Mouse (Mus musculus) A20 (cell line): ENCODE measurements around the gene Spata31d1b.
A peak's percentile ranks its signal among the peaks of the same experiment; 100 is the strongest.
"Not testable (repeated sequence)": the region's sequence is repeated elsewhere in the genome, so short reads cannot be mapped to it uniquely, and the experiment has no call there.

Experiments
- DNase-seq: peaks from one replicate; pipeline ENCODE4 v3.0.0-alpha.2; 2011; ENCODE audit warnings: low read depth, low spot score

Spata31d1b gene

GRCm38 (mm10) chr13:59711984-59712383 is at the start of gene Spata31d1b:
Gene Spata31d1b, plus strand, starts transcription at chr13:59712284.
- DNase-seq = not testable (repeated sequence)

- DNase-seq = no peak
Observed at GRCm38 (mm10) chr13:59663939-59664712, 48.0 kb upstream of the Spata31d1b start.

- no peak for DNase-seq
Observed at GRCm38 (mm10) chr13:59667763-59668162, 44.3 kb upstream of the Spata31d1b start.

GRCm38 (mm10) chr13:59668501-59669093 is 43.5 kb upstream of the Spata31d1b start:
- no peak for DNase-seq

- DNase-seq = no peak
Observed at GRCm38 (mm10) chr13:59669946-59670345, 42.1 kb upstream of the Spata31d1b start.

GRCm38 (mm10) chr13:59671521-59671920 is 40.6 kb upstream of the Spata31d1b start:
- no peak for DNase-seq

- DNase-seq = no peak
Observed at GRCm38 (mm10) chr13:59672248-59672647, 39.8 kb upstream of the Spata31d1b start.

- no peak for DNase-seq
Observed at GRCm38 (mm10) chr13:59673597-59673996, 38.5 kb upstream of the Spata31d1b start.

GRCm38 (mm10) chr13:59674215-59674614 is 37.9 kb upstream of the Spata31d1b start:
- DNase-seq = no peak

- DNase-seq = no peak
Observed at GRCm38 (mm10) chr13:59674761-59675150, 37.3 kb upstream of the Spata31d1b start.

GRCm38 (mm10) chr13:59675151-59676011 is 36.7 kb upstream of the Spata31d1b start, which contains the start of gene Golm1:
Gene Golm1, minus strand, starts transcription at chr13:59675811.
- no peak for DNase-seq

GRCm38 (mm10) chr13:59676316-59677229 is 35.5 kb upstream of the Spata31d1b start:
- DNase-seq = no peak

GRCm38 (mm10) chr13:59679306-59679705 is 32.8 kb upstream of the Spata31d1b start:
- no peak for DNase-seq

GRCm38 (mm10) chr13:59679908-59680307 is 32.2 kb upstream of the Spata31d1b start:
- no peak for DNase-seq

GRCm38 (mm10) chr13:59682629-59683028 is 29.5 kb upstream of the Spata31d1b start:
- DNase-seq = no peak

- peak; percentile 20 for DNase-seq
Observed at GRCm38 (mm10) chr13:59685236-59685635, 26.8 kb upstream of the Spata31d1b start.

GRCm38 (mm10) chr13:59688338-59688770 is 23.7 kb upstream of the Spata31d1b start:
- no peak for DNase-seq

- no peak for DNase-seq
Observed at GRCm38 (mm10) chr13:59689313-59689712, 22.8 kb upstream of the Spata31d1b start.

GRCm38 (mm10) chr13:59689843-59690242 is 22.2 kb upstream of the Spata31d1b start:
- DNase-seq = no peak

GRCm38 (mm10) chr13:59690576-59690975 is 21.5 kb upstream of the Spata31d1b start:
- no peak for DNase-seq

- no peak for DNase-seq
Observed at GRCm38 (mm10) chr13:59691478-59691877, 20.6 kb upstream of the Spata31d1b start.
